In genomic region chr9:57724701-57725100, GRCm38 (mm10) we compare ENCODE assay signal across 45 mouse cellular contexts. TPM values are rescaled to one million over a fixed set of nuclear protein-coding genes. Genes with fewer than 3 reads are reported as not detected.
"Had no signal": no experiment of that assay in that cellular context is flagged by ENCODE, and none has a peak within 500 bp of the region (broad histone marks: within the 10 kb centered on the region; RNA-seq: fewer than 3 reads in every experiment).

No protein-coding gene starts in this region.

- H3K4me3 ChIP-seq: left cerebral cortex, adult 2 months; limb, embryonic 10.5 days; limb, embryonic 12.5 days; limb, embryonic 13.5 days; limb, embryonic 15.5 days; liver, embryonic 13.5 days; liver, embryonic 15.5 days; lung, embryonic 15.5 days; megakaryocyte, embryonic 14.5 days; midbrain, embryonic 10.5 days; midbrain, embryonic 12.5 days; midbrain, embryonic 13.5 days; midbrain, embryonic 15.5 days; myocyte; neural tube, embryonic 12.5 days had no signal

- H3K4me2 ChIP-seq: limb, embryonic 12.5 days; limb, embryonic 13.5 days; limb, embryonic 15.5 days; liver, embryonic 11.5 days; liver, embryonic 13.5 days; liver, embryonic 15.5 days; lung, embryonic 14.5 days; lung, embryonic 15.5 days; midbrain, embryonic 11.5 days; midbrain, embryonic 12.5 days; midbrain, embryonic 13.5 days; midbrain, embryonic 15.5 days; neural tube, embryonic 12.5 days had no signal

- DNase-seq: left cerebral cortex, postnatal 4 days; liver, embryonic 13.5 days; lung, adult 18-20 months; lung, adult 2 months; lung, embryonic 14.5 days; lung, postnatal 10 days; lung, postnatal 14 days; lung, postnatal 36 days; lung, postnatal 4 days; midbrain, embryonic 14.5 days had no signal

- H3K27ac ChIP-seq: left cerebral cortex, adult 2 months; limb, embryonic 10.5 days; limb, embryonic 12.5 days; limb, embryonic 13.5 days; limb, embryonic 15.5 days; liver, embryonic 14.5 days; lung, embryonic 15.5 days; macrophage; midbrain, embryonic 10.5 days; midbrain, embryonic 12.5 days; midbrain, embryonic 13.5 days; midbrain, embryonic 15.5 days; neural tube, embryonic 12.5 days had no signal

- H3K9me3 ChIP-seq: limb, embryonic 10.5 days; limb, embryonic 12.5 days; limb, embryonic 13.5 days; limb, embryonic 15.5 days; liver, embryonic 13.5 days; liver, embryonic 15.5 days; lung, embryonic 15.5 days; midbrain, embryonic 10.5 days; midbrain, embryonic 12.5 days; midbrain, embryonic 13.5 days; midbrain, embryonic 15.5 days; neural tube, embryonic 12.5 days had no signal

- ATAC-seq: lung, postnatal 0 days; midbrain, embryonic 13.5 days; midbrain, embryonic 15.5 days; midbrain, embryonic 16.5 days had no signal

- H3K9ac ChIP-seq: limb, embryonic 12.5 days; limb, embryonic 13.5 days; limb, embryonic 15.5 days; liver, embryonic 13.5 days; liver, embryonic 14.5 days; liver, embryonic 15.5 days; lung, embryonic 14.5 days; lung, embryonic 15.5 days; midbrain, embryonic 12.5 days; midbrain, embryonic 13.5 days; midbrain, embryonic 15.5 days; neural tube, embryonic 12.5 days had no signal

- H3K4me1 ChIP-seq: limb, embryonic 10.5 days; limb, embryonic 12.5 days; limb, embryonic 15.5 days; midbrain, embryonic 10.5 days; midbrain, embryonic 12.5 days; midbrain, embryonic 13.5 days; midbrain, embryonic 15.5 days; neural tube, embryonic 12.5 days had no signal

- H3K27me3 ChIP-seq: limb, embryonic 12.5 days; limb, embryonic 13.5 days; limb, embryonic 15.5 days; liver, embryonic 13.5 days; liver, embryonic 15.5 days; lung, embryonic 15.5 days; megakaryocyte, embryonic 14.5 days; midbrain, embryonic 12.5 days; midbrain, embryonic 13.5 days; midbrain, embryonic 15.5 days; neural tube, embryonic 12.5 days had no signal

RNA-seq across cellular contexts. Expression of gene Cyp1a1, which starts 37.0 kb away (rescaled TPM):
- total RNA-seq: megakaryocyte progenitor cell, adult 5-6 weeks; megakaryocyte, adult 5-6 weeks; midbrain, postnatal 0 days; monocyte, adult 5-6 weeks had no signal
- polyA plus RNA-seq: limb, embryonic 11.5 days; limb, embryonic 12.5 days; limb, embryonic 13.5 days; lung, embryonic 14.5 days; lung, embryonic 16.5 days; macrophage; midbrain, embryonic 11.5 days; midbrain, embryonic 12.5 days; midbrain, embryonic 13.5 days; myocyte; neural tube, embryonic 11.5 days; neural tube, embryonic 12.5 days had no signal

RNA-seq across cellular contexts. Expression of gene Cyp1a2, which starts 41.2 kb away (rescaled TPM):
- total RNA-seq: left cerebral cortex, adult 18-20 months; left cerebral cortex, adult 2 months; left cerebral cortex, adult 8-10 months; left cerebral cortex, postnatal 10 days; left cerebral cortex, postnatal 14 days; left cerebral cortex, postnatal 25 days; left cerebral cortex, postnatal 36 days; left cerebral cortex, postnatal 4 days; megakaryocyte progenitor cell, adult 5-6 weeks; megakaryocyte, adult 5-6 weeks; megakaryocyte-erythroid progenitor cell, adult 5-6 weeks; midbrain, postnatal 0 days; monocyte, adult 5-6 weeks had no signal
- polyA plus RNA-seq: limb, embryonic 10.5 days; limb, embryonic 11.5 days; limb, embryonic 12.5 days; limb, embryonic 13.5 days; limb, embryonic 14.5 days; limb, embryonic 15.5 days; liver, embryonic 11.5 days; lung, embryonic 14.5 days; lung, embryonic 15.5 days; lung, embryonic 16.5 days; lung, postnatal 0 days; macrophage; midbrain, embryonic 10.5 days; midbrain, embryonic 11.5 days; midbrain, embryonic 12.5 days; midbrain, embryonic 13.5 days; midbrain, embryonic 14.5 days; midbrain, embryonic 15.5 days; midbrain, embryonic 16.5 days; midbrain, postnatal 0 days; myocyte; neural tube, embryonic 11.5 days; neural tube, embryonic 12.5 days had no signal
